Mouse (Mus musculus): ENCODE data around the gene Phf23. TPM values are rescaled to one million over a fixed set of nuclear protein-coding genes. Genes with fewer than 3 reads are reported as not detected.

Gene Phf23
- polyA plus RNA-seq, 1 experiment = 21.4 TPM

GRCm38 (mm10) chr11:70005521-70005920, 9.9 kb downstream of the Phf23 start:
- peaks cover 33% of the 10 kb centered on the region for H3K36me3 ChIP-seq (ENCODE audit: control insufficient read depth, insufficient read depth, low read length)
- no peak overlapping the region for H3K27ac ChIP-seq (ENCODE audit: insufficient read depth, low read length)
- no peak overlapping the region for H3K4me3 ChIP-seq (ENCODE audit: extremely low read depth, insufficient read depth, insufficient read length)
- DNase-seq (ENCODE audit: low read depth in 1 of 2, low spot score in 2 of 2) = no peak
- TF ChIP-seq CTCF (IDR thresholded peaks at IDR 0.05; ENCODE audit: extremely low read depth, insufficient read depth, insufficient read length, insufficient replicate concordance) = peak; percentile 60; the same call in 1 of the 2 replicates
- no peak for TF ChIP-seq POLR2A (IDR thresholded peaks at IDR 0.05; ENCODE audit: low read depth, low read length)
- peaks cover 9% of the 10 kb centered on the region; the same call in 1 of the 2 replicates for H3K4me1 ChIP-seq (ENCODE audit: control insufficient read depth, insufficient read depth, insufficient read length)
- no peaks in the 10 kb centered on the region for H3K27me3 ChIP-seq (ENCODE audit: control insufficient read depth, insufficient read depth, low read length)
- 62% methylated on average over 5 of the region's 5 CpGs for WGBS

GRCm38 (mm10) chr11:70010033-70010432, 14.5 kb downstream of the Phf23 start:
- WGBS = 87% methylated on average over 6 of the region's 6 CpGs
- peaks cover 50% of the 10 kb centered on the region for H3K36me3 ChIP-seq (ENCODE audit: control insufficient read depth, insufficient read depth, low read length)

GRCm38 (mm10) chr11:70010548-70010947, 15.0 kb downstream of the Phf23 start:
- H3K27me3 ChIP-seq (ENCODE audit: control insufficient read depth, insufficient read depth, low read length) = no peaks in the 10 kb centered on the region
- no peak overlapping the region for H3K27ac ChIP-seq (ENCODE audit: insufficient read depth, low read length)
- no peak for TF ChIP-seq CTCF (IDR thresholded peaks at IDR 0.05; ENCODE audit: extremely low read depth, insufficient read depth, insufficient read length, insufficient replicate concordance)
- no peak for TF ChIP-seq POLR2A (IDR thresholded peaks at IDR 0.05; ENCODE audit: low read depth, low read length)
- H3K36me3 ChIP-seq (ENCODE audit: control insufficient read depth, insufficient read depth, low read length) = peaks cover 49% of the 10 kb centered on the region
- DNase-seq (ENCODE audit: low read depth in 1 of 2, low spot score in 2 of 2) = no peak
- H3K4me3 ChIP-seq (ENCODE audit: extremely low read depth, insufficient read depth, insufficient read length) = no peak overlapping the region
- peaks cover 5% of the 10 kb centered on the region; the same call in 1 of the 2 replicates for H3K4me1 ChIP-seq (ENCODE audit: control insufficient read depth, insufficient read depth, insufficient read length)
- WGBS = 92% methylated on average over 12 of the region's 12 CpGs

More at GRCm38 (mm10) chr11:70010033-70010432, 14.5 kb downstream of the Phf23 start:
- TF ChIP-seq CTCF (IDR thresholded peaks at IDR 0.05; ENCODE audit: extremely low read depth, insufficient read depth, insufficient read length, insufficient replicate concordance) (no peak), POLR2A (IDR thresholded peaks at IDR 0.05; ENCODE audit: low read depth, low read length) (no peak)
- Histone ChIP-seq H3K27ac (ENCODE audit: insufficient read depth, low read length) (no peak overlapping the region), H3K4me3 (ENCODE audit: extremely low read depth, insufficient read depth, insufficient read length) (no peak overlapping the region), H3K4me1 (ENCODE audit: control insufficient read depth, insufficient read depth, insufficient read length) (peaks cover 5% of the 10 kb centered on the region; the same call in 1 of the 2 replicates), H3K27me3 (ENCODE audit: control insufficient read depth, insufficient read depth, low read length) (no peaks in the 10 kb centered on the region)
- no peak for DNase-seq (ENCODE audit: low read depth in 1 of 2, low spot score in 2 of 2)

- no peaks in the 10 kb centered on the region for H3K27me3 ChIP-seq (ENCODE audit: control insufficient read depth, insufficient read depth, low read length)
- no peak for DNase-seq (ENCODE audit: low read depth in 1 of 2, low spot score in 2 of 2)
- no peak overlapping the region for H3K27ac ChIP-seq (ENCODE audit: insufficient read depth, low read length)
- TF ChIP-seq POLR2A (IDR thresholded peaks at IDR 0.05; ENCODE audit: low read depth, low read length) (no peak), CTCF (IDR thresholded peaks at IDR 0.05; ENCODE audit: extremely low read depth, insufficient read depth, insufficient read length, insufficient replicate concordance) (no peak)
- H3K4me3 ChIP-seq (ENCODE audit: extremely low read depth, insufficient read depth, insufficient read length) = no peak overlapping the region
- WGBS = 94% methylated on average over 10 of the region's 10 CpGs
- H3K4me1 ChIP-seq (ENCODE audit: control insufficient read depth, insufficient read depth, insufficient read length) = peaks cover 2% of the 10 kb centered on the region; the same call in 1 of the 2 replicates
- H3K36me3 ChIP-seq (ENCODE audit: control insufficient read depth, insufficient read depth, low read length) = peaks cover 46% of the 10 kb centered on the region
Observed at GRCm38 (mm10) chr11:70010961-70011360, 15.4 kb downstream of the Phf23 start.

GRCm38 (mm10) chr11:70012931-70013330, 17.4 kb downstream of the Phf23 start:
- no peak for DNase-seq (ENCODE audit: low read depth in 1 of 2, low spot score in 2 of 2)
- no peak overlapping the region for H3K4me3 ChIP-seq (ENCODE audit: extremely low read depth, insufficient read depth, insufficient read length)
- H3K4me1 ChIP-seq (ENCODE audit: control insufficient read depth, insufficient read depth, insufficient read length) = peaks cover 7% of the 10 kb centered on the region; the same call in 1 of the 2 replicates
- no peak overlapping the region for H3K27ac ChIP-seq (ENCODE audit: insufficient read depth, low read length)
- TF ChIP-seq POLR2A (IDR thresholded peaks at IDR 0.05; ENCODE audit: low read depth, low read length) (no peak), CTCF (IDR thresholded peaks at IDR 0.05; ENCODE audit: extremely low read depth, insufficient read depth, insufficient read length, insufficient replicate concordance) (no peak)
- 91% methylated on average over 9 of the region's 9 CpGs for WGBS
- H3K36me3 ChIP-seq (ENCODE audit: control insufficient read depth, insufficient read depth, low read length) = peaks cover 37% of the 10 kb centered on the region
- no peaks in the 10 kb centered on the region for H3K27me3 ChIP-seq (ENCODE audit: control insufficient read depth, insufficient read depth, low read length)

- TF ChIP-seq POLR2A (IDR thresholded peaks at IDR 0.05; ENCODE audit: low read depth, low read length) (no peak), CTCF (IDR thresholded peaks at IDR 0.05; ENCODE audit: extremely low read depth, insufficient read depth, insufficient read length, insufficient replicate concordance) (no peak)
- Histone ChIP-seq H3K27me3 (ENCODE audit: control insufficient read depth, insufficient read depth, low read length) (no peaks in the 10 kb centered on the region), H3K36me3 (ENCODE audit: control insufficient read depth, insufficient read depth, low read length) (peaks cover 35% of the 10 kb centered on the region), H3K27ac (ENCODE audit: insufficient read depth, low read length) (no peak overlapping the region), H3K4me3 (ENCODE audit: extremely low read depth, insufficient read depth, insufficient read length) (no peak overlapping the region), H3K4me1 (ENCODE audit: control insufficient read depth, insufficient read depth, insufficient read length) (peaks cover 7% of the 10 kb centered on the region; the same call in 1 of the 2 replicates)
- WGBS = 83% methylated on average over 3 of the region's 3 CpGs
- no peak for DNase-seq (ENCODE audit: low read depth in 1 of 2, low spot score in 2 of 2)
Observed at GRCm38 (mm10) chr11:70013408-70013807, 17.8 kb downstream of the Phf23 start.

GRCm38 (mm10) chr11:70014051-70014450, 18.5 kb downstream of the Phf23 start:
- H3K27me3 ChIP-seq (ENCODE audit: control insufficient read depth, insufficient read depth, low read length) = no peaks in the 10 kb centered on the region
- H3K27ac ChIP-seq (ENCODE audit: insufficient read depth, low read length) = no peak overlapping the region
- 79% methylated on average over 5 of the region's 5 CpGs for WGBS
- peaks cover 29% of the 10 kb centered on the region for H3K36me3 ChIP-seq (ENCODE audit: control insufficient read depth, insufficient read depth, low read length)
- no peak for DNase-seq (ENCODE audit: low read depth in 1 of 2, low spot score in 2 of 2)
- H3K4me1 ChIP-seq (ENCODE audit: control insufficient read depth, insufficient read depth, insufficient read length) = peaks cover 7% of the 10 kb centered on the region; the same call in 1 of the 2 replicates
- TF ChIP-seq CTCF (IDR thresholded peaks at IDR 0.05; ENCODE audit: extremely low read depth, insufficient read depth, insufficient read length, insufficient replicate concordance) (no peak), POLR2A (IDR thresholded peaks at IDR 0.05; ENCODE audit: low read depth, low read length) (no peak)
- no peak overlapping the region for H3K4me3 ChIP-seq (ENCODE audit: extremely low read depth, insufficient read depth, insufficient read length)
